Mouse (Mus musculus) kidney, adult 18-20 months (tissue): ENCODE measurements around the gene Il11.

ENCODE experiments used
- DNase-seq: peaks from one replicate; pipeline ENCODE4 v3.0.0; 2021

Gene Il11

DNA sequence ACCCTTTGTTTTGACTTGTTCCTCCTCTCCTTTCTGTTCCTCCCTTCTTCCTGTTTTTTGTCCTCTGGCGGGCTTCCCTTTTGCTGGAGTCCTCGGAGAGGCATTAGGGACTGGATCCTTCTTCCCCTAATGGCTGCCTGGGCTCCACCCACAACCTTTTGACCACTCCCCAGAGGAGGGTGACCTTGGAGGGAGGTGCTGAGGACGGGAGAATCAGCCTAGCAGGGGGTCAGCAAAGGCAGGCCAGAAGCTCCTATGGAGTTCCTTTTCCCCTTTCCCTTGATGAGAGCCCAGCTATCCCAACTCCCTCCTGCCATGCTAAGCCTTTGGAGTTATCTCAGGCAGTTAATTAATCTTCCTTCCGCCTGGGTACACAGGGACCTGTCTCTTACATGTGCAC is 41.5 kb downstream of the Il11 start:
- DNase-seq, result peak; percentile 81

DNA sequence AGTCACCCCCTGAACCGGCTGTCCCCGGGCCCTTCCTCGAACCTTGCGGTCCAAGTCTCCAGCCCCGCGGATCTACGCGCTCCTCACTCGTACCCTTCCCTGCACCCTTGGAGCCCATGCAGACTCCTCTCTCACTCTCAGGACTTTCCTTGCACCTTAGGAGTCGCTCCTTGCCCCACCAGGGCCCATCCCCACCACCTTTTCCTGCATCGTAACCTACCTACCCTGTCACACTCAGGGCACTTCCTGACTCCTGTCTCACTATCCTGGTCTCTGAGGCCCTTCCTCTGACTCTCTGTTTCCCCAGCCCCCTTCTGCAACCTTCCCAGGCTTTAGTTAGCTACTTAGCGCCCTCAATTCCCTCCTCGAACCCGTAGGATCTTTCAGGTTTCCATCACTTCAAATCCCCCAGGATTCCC is 42.3 kb downstream of the Il11 start:
- DNase-seq, result no peak

DNA sequence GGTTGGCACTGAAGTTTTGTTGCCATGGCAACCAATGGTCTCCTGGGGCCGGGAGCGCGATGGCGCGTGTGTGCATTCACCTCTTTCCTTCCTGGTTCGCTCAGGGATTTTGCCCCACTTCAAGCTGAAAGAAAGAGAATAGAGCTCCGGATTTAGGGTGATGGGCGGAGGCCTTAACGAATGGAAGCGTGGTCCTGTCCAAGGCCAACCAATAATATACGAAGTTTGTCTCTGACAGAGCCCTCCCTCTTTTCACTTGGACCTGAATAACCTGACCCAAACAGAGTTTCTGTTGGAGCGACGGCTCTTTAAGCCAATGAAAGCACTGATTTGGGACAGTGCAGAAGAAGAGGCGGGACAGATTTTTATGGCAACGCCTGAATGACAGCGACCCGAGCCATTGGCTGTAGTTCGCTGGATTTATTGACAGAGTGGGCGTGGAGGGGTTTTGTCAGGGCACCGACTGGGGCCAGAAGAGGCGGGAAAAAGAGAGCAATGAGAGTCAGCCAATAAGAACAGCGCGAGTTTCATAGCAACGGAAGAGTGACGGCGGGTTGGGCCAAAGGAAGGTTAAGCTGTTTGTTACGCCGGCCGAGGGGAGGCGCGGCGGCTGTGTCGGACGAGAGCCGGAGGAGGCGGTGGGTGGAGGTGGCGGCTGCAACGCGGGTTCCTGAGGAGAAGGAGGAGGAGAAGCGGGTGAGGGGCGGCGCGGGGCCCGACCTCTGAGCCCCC is 42.9 kb downstream of the Il11 start, which contains the start of gene Kmt5c:
TSS of gene Kmt5c (plus strand) at position 572 of the 732 bp plus-strand sequence.
- DNase-seq, result peak; percentile 97

DNA sequence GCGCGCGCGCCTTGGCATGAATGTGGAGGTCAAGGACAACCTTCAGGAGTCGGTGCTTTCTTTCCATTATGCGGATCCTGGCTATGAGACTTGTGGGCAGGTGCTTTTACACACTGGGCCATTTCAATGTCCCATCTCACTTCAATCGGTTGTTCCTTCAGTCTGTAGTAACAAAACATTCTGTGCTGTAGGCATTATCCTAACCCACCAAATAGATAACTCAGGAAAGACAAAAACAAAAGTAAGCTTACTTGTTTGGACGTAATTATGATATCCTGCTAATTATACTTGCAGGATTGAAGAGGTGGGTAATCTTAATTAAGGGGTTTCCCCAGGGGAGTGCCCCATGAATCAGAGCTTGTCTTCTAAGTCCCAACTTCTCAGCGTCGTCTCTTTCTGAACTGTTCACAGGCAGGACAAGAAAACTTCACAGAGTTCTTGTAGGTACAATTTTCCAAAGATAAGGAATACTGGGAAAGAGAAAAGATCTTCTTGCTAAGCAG is 43.6 kb downstream of the Il11 start:
- no peak for DNase-seq

DNA sequence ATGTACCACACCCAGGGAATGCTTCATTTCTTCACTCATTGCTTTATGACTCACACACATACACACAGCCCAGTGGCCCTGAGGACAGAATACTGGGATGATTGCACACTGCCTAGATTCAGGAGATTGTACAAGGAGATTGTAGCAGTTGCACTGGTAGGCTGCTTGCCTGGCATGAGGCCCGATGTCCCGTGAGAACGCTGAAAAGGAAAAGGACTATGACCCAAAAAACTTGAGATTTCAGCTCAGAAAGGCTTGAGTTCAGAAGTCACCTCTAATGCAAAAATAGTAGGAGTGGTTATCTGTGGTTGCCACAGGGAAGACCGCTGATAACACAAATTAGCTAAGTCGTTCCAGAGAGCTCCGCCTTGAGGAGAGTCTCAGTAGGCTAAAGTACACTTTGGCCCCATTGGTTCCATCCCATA is 49.7 kb downstream of the Il11 start:
- DNase-seq, result peak; percentile 44

DNA sequence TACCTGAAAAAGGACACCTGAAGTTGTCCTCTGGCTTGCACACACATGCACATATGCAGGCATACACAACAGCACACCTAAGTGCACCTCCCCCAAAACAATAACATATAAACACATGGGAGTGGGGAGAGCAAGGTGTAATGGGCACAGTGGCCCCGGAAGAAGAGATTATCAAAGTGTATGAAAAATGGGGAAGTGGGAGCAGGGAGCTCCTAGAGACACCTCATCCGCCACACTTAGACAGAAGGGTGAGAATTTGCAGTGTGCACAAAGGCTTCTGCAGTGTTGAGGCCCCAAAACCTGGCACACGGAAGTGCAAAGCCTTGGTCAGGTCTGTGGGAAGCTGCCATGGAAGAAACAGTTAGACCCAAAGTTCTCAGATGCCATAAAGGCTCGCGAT is 51.6 kb downstream of the Il11 start:
- no peak for DNase-seq

DNA sequence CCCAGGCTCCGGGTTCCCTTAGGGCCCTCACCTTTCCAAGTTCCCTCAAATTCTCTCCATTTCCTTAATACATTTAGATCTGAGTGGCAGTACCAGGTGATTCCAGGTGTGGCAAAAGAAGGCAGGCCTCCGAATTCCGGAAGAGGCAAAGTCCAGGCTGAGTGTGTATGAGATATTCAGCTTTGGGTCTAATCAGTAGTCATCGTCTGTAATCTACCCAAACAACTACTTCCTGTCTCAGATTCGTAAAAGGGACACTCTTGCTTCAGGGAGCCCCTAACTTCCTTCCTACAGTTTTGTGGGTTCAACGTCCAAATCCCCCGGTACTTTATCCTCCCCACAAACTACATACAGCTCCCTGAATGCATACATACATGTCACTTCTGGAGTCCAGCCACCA is 57.5 kb downstream of the Il11 start, which contains the start of gene Tmem150b:
TSS of gene Tmem150b (minus strand) at position 81 of the 400 bp plus-strand sequence.
- DNase-seq, result no peak

DNA sequence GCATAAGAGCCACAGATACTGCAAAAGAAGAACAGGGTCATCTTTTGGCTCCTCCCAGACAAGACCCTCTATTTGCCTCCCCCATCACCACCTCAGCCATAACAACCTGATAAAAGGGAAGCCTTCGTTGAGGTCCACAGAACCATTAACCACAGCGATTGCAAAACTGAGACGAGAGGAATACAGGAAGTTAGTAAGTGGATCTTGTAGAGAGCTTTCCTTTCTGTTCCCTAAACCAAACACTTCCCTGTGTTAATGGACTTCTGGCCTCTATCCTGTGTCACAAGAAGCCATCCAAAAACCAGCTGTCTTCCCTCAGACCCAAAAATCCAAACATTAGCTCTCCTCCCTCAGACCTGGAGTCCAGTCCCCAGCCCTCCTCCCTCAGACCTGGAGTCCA is 58.3 kb downstream of the Il11 start:
- DNase-seq, result no peak

DNA sequence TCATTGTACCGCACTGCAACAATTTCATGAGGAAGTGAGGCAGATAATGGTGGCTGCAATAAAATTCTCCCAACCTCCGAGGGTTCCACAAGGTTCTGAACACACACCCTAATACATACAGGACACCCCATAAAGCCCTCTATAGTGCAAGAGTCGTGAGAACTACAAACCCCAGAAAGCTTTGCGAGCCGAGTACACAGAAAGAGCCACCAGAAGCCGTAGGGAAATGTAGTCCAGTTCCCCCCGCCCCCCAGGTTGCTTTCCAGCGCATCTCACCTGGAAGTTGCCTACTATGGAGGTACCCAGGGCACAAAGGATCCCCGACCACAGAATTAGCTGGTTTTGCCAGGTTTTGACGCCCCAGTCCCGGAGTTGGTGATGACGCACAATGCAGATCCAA is 59.2 kb downstream of the Il11 start:
- peak; percentile 21 for DNase-seq
